Mouse (Mus musculus) C2C12 (cell line): ENCODE measurements at regions not wholly inside any gene's neighbourhood (a gene's known extent, or its start where the extent isn't known, plus 50 kb on each side); places are given as distances from the start of the nearest gene placed in this dataset.

Source experiments
- CEBPB ChIP-seq: IDR thresholded peaks from one replicate; pipeline ENCODE4 v1.6.1; 2011; ENCODE audit warnings: low read depth, mild to moderate bottlenecking, control low read depth, moderate library complexity
- CTCF ChIP-seq: IDR thresholded peaks from one replicate; pipeline ENCODE4 v1.5.1; 2011; ENCODE audit not compliant: control insufficient read depth, insufficient read depth, insufficient read length
- MYOG ChIP-seq: IDR thresholded peaks from one replicate; pipeline ENCODE4 v1.6.1; 2011; ENCODE audit not compliant: control insufficient read depth, insufficient read length; ENCODE audit errors: extremely low read depth
- USF1 ChIP-seq: IDR thresholded peaks from one replicate; pipeline ENCODE4 v1.6.1; 2011; ENCODE audit warnings: low read depth, mild to moderate bottlenecking, control low read depth, moderate library complexity

DNA sequence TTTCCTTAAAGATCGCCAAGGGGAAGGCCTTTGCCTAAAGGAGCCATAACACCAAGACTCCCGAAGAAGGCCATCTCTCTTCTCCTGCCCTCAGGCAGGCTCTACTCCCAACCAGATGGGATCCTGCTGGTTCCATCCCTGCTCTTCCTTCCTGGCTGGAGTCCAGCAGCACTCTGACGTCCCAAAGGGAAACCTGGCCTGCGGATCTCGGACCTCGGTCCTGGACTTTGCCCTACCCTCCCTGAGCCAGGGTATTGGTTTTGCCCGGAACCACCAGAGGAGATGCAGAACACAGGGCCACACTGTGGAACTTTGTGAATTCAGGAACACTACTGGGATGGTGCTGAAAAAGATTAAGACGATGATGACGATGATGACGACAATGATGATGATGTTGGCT lies 67.4 kb upstream of the Myo10 start:
- TF ChIP-seq USF1 (no peak), CTCF (no peak), CEBPB (no peak), MYOG (no peak)
